In genomic region chr1:152524987-152525648, GRCm38 (mm10) we compare ENCODE assay signal across 8 mouse cellular contexts.
DNase-seq lines count a peak whose midpoint lies in the region; ATAC-seq lines count a peak whose summit lies in the region.

No protein-coding gene starts in this region.

- H3K9me3 ChIP-seq in hindbrain, embryonic 16.5 days (ENCODE audit: control insufficient read depth, low read length) = no peaks in the 10 kb centered on the region

- no peaks in the 10 kb centered on the region for H3K36me3 ChIP-seq in hindbrain, embryonic 16.5 days (ENCODE audit: control insufficient read depth, insufficient read depth, low read length)

- H3K4me3 ChIP-seq in hindbrain, embryonic 16.5 days (ENCODE audit: low read length) = no peak overlapping the region

- ATAC-seq in hindbrain, embryonic 16.5 days = peak; percentile 85

- H3K4me1 ChIP-seq in hindbrain, embryonic 16.5 days (ENCODE audit: control insufficient read depth, insufficient read depth, low read depth, low read length) = no peaks in the 10 kb centered on the region

- H3K27ac ChIP-seq in hindbrain, embryonic 16.5 days (ENCODE audit: low read depth, low read length) = no peak overlapping the region

- H3K4me2 ChIP-seq in hindbrain, embryonic 16.5 days (ENCODE audit: low read length) = no peak overlapping the region

- no peaks in the 10 kb centered on the region for H3K27me3 ChIP-seq in hindbrain, embryonic 16.5 days (replicated peaks; ENCODE audit: control insufficient read depth, insufficient read depth, low read length)

- WGBS in hindbrain, embryonic 16.5 days = 22% methylated on average over 6 of the region's 6 CpGs

- H3K9ac ChIP-seq in hindbrain, embryonic 16.5 days (ENCODE audit: low read depth, low read length) = no peak overlapping the region

- peak; percentile 76 for DNase-seq in R1 (ENCODE audit: low read depth, low spot score)
- DNase-seq in cerebellum, postnatal 25 days = peak; percentile 71 to 82
- peak; percentile 82 for DNase-seq in gastrocnemius, adult 18-20 months (ENCODE audit: low spot score)
- DNase-seq in left cerebral cortex, adult 11 months (ENCODE audit: low spot score) = peak; percentile 81
- DNase-seq in lung, postnatal 4 days = peak; percentile 49 to 83
- DNase-seq in retina, postnatal 7 days (ENCODE audit: low read depth, low spot score) = peak; percentile 74
- DNase-seq in urinary bladder, postnatal 14 days (ENCODE audit: low spot score) = peak; percentile 76
